Mouse (Mus musculus) liver, embryonic 16.5 days (tissue): ENCODE results near the gene Cyp2s1. TPM values are rescaled to one million over a fixed set of nuclear protein-coding genes. Genes with fewer than 3 reads are reported as not detected.

Experiments
- ATAC-seq: fragments of 200-750 bp; cut with Nextera tagmentation; 2 replicates; pipeline ENCODE4 v1.8.0; 2017; ENCODE audit warnings: low read depth, mild to moderate bottlenecking, moderate number of reproducible peaks, moderate library complexity
- H3K27ac ChIP-seq: fragments of 300-500 bp; sonication (generic); 2 replicates; pipeline ENCODE4 v1.5.1; 2014; ENCODE audit warnings: mild to moderate bottlenecking, low read length
- H3K27me3 ChIP-seq: fragments of 300-500 bp; sonication (generic); 2 replicates; pipeline ENCODE4 v1.6.1; 2014; ENCODE audit warnings: low read depth, low read length, mixed read lengths; ENCODE audit not compliant: control insufficient read depth, insufficient read depth
- H3K36me3 ChIP-seq: fragments of 300-500 bp; sonication (generic); 2 replicates; pipeline ENCODE4 v1.6.1; 2014; ENCODE audit warnings: mild to moderate bottlenecking; ENCODE audit not compliant: control insufficient read depth, insufficient read depth
- H3K4me1 ChIP-seq: fragments of 300-500 bp; sonication (generic); 2 replicates; pipeline ENCODE4 v1.6.1; 2014; ENCODE audit warnings: low read depth, low read length, mixed read lengths; ENCODE audit not compliant: control insufficient read depth
- H3K4me2 ChIP-seq: fragments of 300-500 bp; sonication (generic); 2 replicates; pipeline ENCODE4 v1.6.1; 2014; ENCODE audit warnings: low read depth, low read length, mixed read lengths
- H3K4me3 ChIP-seq: fragments of 300-500 bp; sonication (generic); 2 replicates; pipeline ENCODE4 v1.5.1; 2014; ENCODE audit warnings: low read depth, mild to moderate bottlenecking, low read length
- H3K9ac ChIP-seq: fragments of 300-500 bp; sonication (generic); 2 replicates; pipeline ENCODE4 v1.6.1; 2014; ENCODE audit warnings: low read depth, low read length
- H3K9me3 ChIP-seq: fragments of 300-500 bp; sonication (generic); replicated peaks from 2 replicates; pipeline ENCODE4 v1.6.1; 2016; ENCODE audit warnings: low read length; ENCODE audit not compliant: control insufficient read depth
- WGBS: fragments of 180-500 bp; shearing (Covaris S2); extraction: QIAGEN DNeasy Blood & Tissue Kit; methylation state at CpG from one replicate; pipeline ENCODE4 v1.1.7; 2014; ENCODE audit not compliant: insufficient replicate concordance; 5-methylcytosine and 5-hydroxymethylcytosine counted together
- polyA plus RNA-seq: library from polyadenylated mRNA; unstranded; fragments of >200 nt; fragmentation: Nextera tagmentation; extraction: Ambion mirVana; gene quantifications from 2 replicates; pipeline ENCODE4 v1.2.1, GENCODE M21; 2015

Cyp2s1 gene
- polyA plus RNA-seq, result 0.42 and 0.80 TPM in 2 replicates

DNA sequence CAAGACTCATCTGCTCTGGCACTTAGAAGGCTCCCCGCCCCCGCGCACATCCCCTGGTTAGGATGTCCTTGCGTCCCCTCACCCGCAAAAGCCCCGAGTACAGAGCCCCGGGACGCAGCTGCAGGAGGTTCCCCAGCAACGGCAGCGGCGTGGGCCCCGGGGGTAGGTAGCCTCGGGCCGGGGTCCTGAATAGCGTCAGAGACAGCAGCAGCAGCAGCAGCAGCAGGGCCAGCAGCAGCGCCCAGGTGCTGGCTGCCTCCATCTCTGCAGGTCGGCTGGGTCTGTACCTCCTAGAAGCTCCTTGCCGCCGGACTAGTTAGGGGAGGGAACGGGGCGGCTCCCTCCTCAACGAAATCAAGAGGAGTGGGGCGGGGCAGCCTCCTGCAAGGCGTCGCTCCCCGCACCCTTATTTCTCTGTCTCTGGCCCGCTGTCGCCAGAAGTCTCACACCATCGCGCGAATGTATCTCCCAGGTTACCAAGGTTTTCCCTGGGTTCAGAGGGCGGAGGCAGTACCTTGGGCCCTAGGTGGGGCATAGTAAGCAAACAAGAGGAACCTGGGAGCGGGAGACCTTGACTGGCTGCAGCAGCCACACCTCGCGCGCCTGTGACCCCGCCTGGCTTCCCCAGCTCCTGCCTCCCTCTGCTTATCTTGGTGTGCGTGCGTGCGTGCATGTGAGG, at the start of gene Cyp2s1:
Cyp2s1 (minus strand) TSS at position 673 of the 679 bp plus-strand sequence.
- WGBS, result 2% methylated on average over 40 of the region's 40 CpGs
- no peak within 1 kb of the TSS; the same call in 1 of the 2 replicates for H3K9ac ChIP-seq

DNA sequence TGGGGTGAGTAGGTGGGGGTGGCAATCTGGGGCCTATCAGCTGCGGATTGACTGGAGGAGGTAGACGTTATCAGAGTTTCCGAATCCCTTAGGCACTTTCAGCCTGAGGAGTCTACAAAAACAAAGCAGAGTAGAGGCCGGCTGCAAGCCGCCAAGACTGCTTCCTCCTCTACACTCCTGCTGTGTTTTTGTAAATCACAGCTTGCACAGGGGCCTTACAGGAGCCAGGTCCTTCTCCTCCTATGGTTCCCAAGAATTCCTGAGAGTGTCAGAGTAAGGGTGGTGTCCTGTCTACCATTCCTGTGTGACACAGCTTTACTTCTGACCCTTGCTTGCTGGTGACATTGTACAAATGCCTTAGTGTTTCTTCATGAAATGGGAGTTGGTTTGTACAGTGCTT, 48.1 kb upstream of the Cyp2s1 start:
- Histone ChIP-seq H3K9me3 (no peaks in the 10 kb centered on the region), H3K4me2 (no peak overlapping the region), H3K36me3 (no peaks in the 10 kb centered on the region), H3K4me1 (no peaks in the 10 kb centered on the region), H3K27ac (no peak overlapping the region), H3K4me3 (no peak overlapping the region), H3K27me3 (no peaks in the 10 kb centered on the region), H3K9ac (no peak overlapping the region)
- no peak for ATAC-seq
- 52% methylated on average over 5 of the region's 5 CpGs for WGBS

More for the DNA sequence above, at the start of gene Cyp2s1:
- Histone ChIP-seq H3K4me3 (peak within 1 kb of the TSS; percentile 43), H3K27me3 (peaks cover 21% of the 10 kb centered on the region), H3K36me3 (no peaks in the 10 kb centered on the region), H3K9me3 (no peaks in the 10 kb centered on the region), H3K4me1 (peaks cover 8% of the 10 kb centered on the region), H3K4me2 (peak within 1 kb of the TSS; percentile 57), H3K27ac (no peak within 1 kb of the TSS)
- peak; percentile 41; the same call in 1 of the 2 replicates for ATAC-seq

DNA sequence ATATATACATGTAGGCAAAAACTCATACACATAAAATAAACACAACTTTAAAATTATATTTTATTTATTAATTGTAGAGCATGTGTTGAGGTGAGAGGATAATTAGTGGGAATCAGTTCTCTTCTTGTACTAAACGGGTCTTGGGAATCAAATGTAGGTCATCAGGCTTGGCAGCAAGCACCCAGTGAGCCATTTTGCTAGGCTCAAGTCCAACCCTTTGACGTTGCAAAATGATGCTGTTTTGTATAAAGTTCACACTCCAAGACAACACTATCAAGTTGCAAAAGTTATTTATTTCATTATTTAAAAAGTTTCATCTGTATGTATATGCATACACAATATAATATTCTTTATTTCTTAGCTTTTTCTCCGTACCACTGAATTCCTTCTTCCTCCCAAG, 47.0 kb upstream of the Cyp2s1 start:
- no peaks in the 10 kb centered on the region for H3K36me3 ChIP-seq
- WGBS, result 48% methylated on average over 3 of the region's 3 CpGs
- no peak overlapping the region for H3K4me2 ChIP-seq
- H3K9me3 ChIP-seq, result no peaks in the 10 kb centered on the region
- no peaks in the 10 kb centered on the region for H3K27me3 ChIP-seq
- H3K4me3 ChIP-seq, result no peak overlapping the region
- H3K4me1 ChIP-seq, result no peaks in the 10 kb centered on the region
- H3K9ac ChIP-seq, result no peak overlapping the region
- H3K27ac ChIP-seq, result no peak overlapping the region
- no peak for ATAC-seq

GRCm38 (mm10) chr7:25862365-25862764, 45.7 kb upstream of the Cyp2s1 start:
- H3K4me3 ChIP-seq, result no peak overlapping the region
- no peak overlapping the region for H3K9ac ChIP-seq
- WGBS, result 37% methylated on average over 2 of the region's 2 CpGs
- H3K36me3 ChIP-seq, result no peaks in the 10 kb centered on the region
- no peaks in the 10 kb centered on the region for H3K4me1 ChIP-seq
- peak; percentile 50; the same call in 1 of the 2 replicates for ATAC-seq
- H3K27ac ChIP-seq, result no peak overlapping the region
- H3K9me3 ChIP-seq, result no peaks in the 10 kb centered on the region
- H3K4me2 ChIP-seq, result no peak overlapping the region
- no peaks in the 10 kb centered on the region for H3K27me3 ChIP-seq

- Histone ChIP-seq H3K9ac (no peak overlapping the region), H3K27me3 (no peaks in the 10 kb centered on the region), H3K4me3 (no peak overlapping the region), H3K36me3 (no peaks in the 10 kb centered on the region), H3K27ac (no peak overlapping the region), H3K9me3 (no peaks in the 10 kb centered on the region), H3K4me1 (no peaks in the 10 kb centered on the region), H3K4me2 (no peak overlapping the region)
- 23% methylated on average over 9 of the region's 9 CpGs for WGBS
- no peak for ATAC-seq
Observed at GRCm38 (mm10) chr7:25859962-25860870, 43.5 kb upstream of the Cyp2s1 start.

- H3K4me1 ChIP-seq, result no peaks in the 10 kb centered on the region
- H3K36me3 ChIP-seq, result no peaks in the 10 kb centered on the region
- no peaks in the 10 kb centered on the region for H3K27me3 ChIP-seq
- no peaks in the 10 kb centered on the region for H3K9me3 ChIP-seq
- WGBS, result 26% methylated on average over 8 of the region's 8 CpGs
- H3K4me2 ChIP-seq, result no peak overlapping the region
- ATAC-seq, result no peak
- H3K4me3 ChIP-seq, result no peak overlapping the region
- H3K9ac ChIP-seq, result no peak overlapping the region
- no peak overlapping the region for H3K27ac ChIP-seq
Observed at GRCm38 (mm10) chr7:25855082-25855481, 38.4 kb upstream of the Cyp2s1 start.

GRCm38 (mm10) chr7:25848444-25848812, 31.7 kb upstream of the Cyp2s1 start:
- ATAC-seq, result no peak
- Histone ChIP-seq H3K4me1 (no peaks in the 10 kb centered on the region), H3K4me3 (peak overlapping the region; percentile 57), H3K27me3 (no peaks in the 10 kb centered on the region), H3K9ac (peak overlapping the region; percentile 57; the same call in 1 of the 2 replicates), H3K27ac (no peak overlapping the region), H3K9me3 (no peaks in the 10 kb centered on the region), H3K4me2 (peak overlapping the region; percentile 64), H3K36me3 (no peaks in the 10 kb centered on the region)
- WGBS, result 27% methylated on average over 11 of the region's 11 CpGs

GRCm38 (mm10) chr7:25847722-25848443, 31.2 kb upstream of the Cyp2s1 start:
- H3K9me3 ChIP-seq, result no peaks in the 10 kb centered on the region
- H3K27me3 ChIP-seq, result no peaks in the 10 kb centered on the region
- ATAC-seq, result peak; percentile 50; the same call in 1 of the 2 replicates
- no peaks in the 10 kb centered on the region for H3K4me1 ChIP-seq
- peak overlapping the region; percentile 57; the same call in 1 of the 2 replicates for H3K9ac ChIP-seq
- no peaks in the 10 kb centered on the region for H3K36me3 ChIP-seq
- whole genome bisulfite sequencing, result 11% methylated on average over 13 of the region's 13 CpGs
- H3K4me2 ChIP-seq, result peak overlapping the region; percentile 64
- H3K4me3 ChIP-seq, result peak overlapping the region; percentile 57
- H3K27ac ChIP-seq, result no peak overlapping the region
